Mouse (Mus musculus) right cerebral cortex, adult 2 months (tissue): Measurements from ENCODE around the gene Rptor.

Experiments
- DNase-seq, 2 experiments: peaks; one replicate each; pipeline ENCODE4 v3.0.0; 2021 to 2022; ENCODE audit warnings: low spot score in 2 of 2

Rptor gene

GRCm38 (mm10) chr11:119602763-119603526, at the start of gene Rptor:
Rptor (plus strand) TSS chr11:119602905.
- DNase-seq, result peak; percentile 100

GRCm38 (mm10) chr11:119554706-119555105, 48.0 kb upstream of the Rptor start:
- DNase-seq, result no peak

- DNase-seq, result no peak
Observed at GRCm38 (mm10) chr11:119555170-119555569, 47.5 kb upstream of the Rptor start.

- no peak for DNase-seq
Observed at GRCm38 (mm10) chr11:119557940-119558869, 44.5 kb upstream of the Rptor start.

- DNase-seq, result no peak
Observed at GRCm38 (mm10) chr11:119558870-119559610, 43.7 kb upstream of the Rptor start.

- no peak for DNase-seq
Observed at GRCm38 (mm10) chr11:119562286-119562685, 40.4 kb upstream of the Rptor start.

- no peak for DNase-seq
Observed at GRCm38 (mm10) chr11:119563166-119563565, 39.5 kb upstream of the Rptor start.

GRCm38 (mm10) chr11:119564383-119564782, 38.3 kb upstream of the Rptor start:
- DNase-seq, result no peak

- DNase-seq, result no peak
Observed at GRCm38 (mm10) chr11:119565021-119565420, 37.7 kb upstream of the Rptor start.

- DNase-seq, result peak; percentile 54 to 59
Observed at GRCm38 (mm10) chr11:119565684-119566083, 37.0 kb upstream of the Rptor start.

GRCm38 (mm10) chr11:119566188-119566587, 36.5 kb upstream of the Rptor start:
- DNase-seq, result no peak

GRCm38 (mm10) chr11:119572316-119573010, 30.2 kb upstream of the Rptor start:
- no peak for DNase-seq

- no peak for DNase-seq
Observed at GRCm38 (mm10) chr11:119576855-119577254, 25.9 kb upstream of the Rptor start.

- no peak for DNase-seq
Observed at GRCm38 (mm10) chr11:119577721-119578120, 25.0 kb upstream of the Rptor start.

- peak in 1 of 2 experiments; percentile 14 for DNase-seq
Observed at GRCm38 (mm10) chr11:119586511-119586910, 16.2 kb upstream of the Rptor start.

GRCm38 (mm10) chr11:119587112-119587511, 15.6 kb upstream of the Rptor start:
- DNase-seq, result no peak

- DNase-seq, result no peak
Observed at GRCm38 (mm10) chr11:119589242-119589641, 13.5 kb upstream of the Rptor start.

GRCm38 (mm10) chr11:119593966-119594365, 8.7 kb upstream of the Rptor start:
- DNase-seq, result no peak

GRCm38 (mm10) chr11:119598856-119599255, 3.8 kb upstream of the Rptor start:
- no peak for DNase-seq

- no peak for DNase-seq
Observed at GRCm38 (mm10) chr11:119600286-119600685, 2.4 kb upstream of the Rptor start.

- DNase-seq, result no peak
Observed at GRCm38 (mm10) chr11:119602177-119602700, 466 bp upstream of the Rptor start.
